Mouse (Mus musculus): ENCODE measurements around the gene Rraga.
A peak's percentile ranks its signal among the peaks of the same experiment; 100 is the strongest.

- TF ChIP-seq CTCF (IDR thresholded peaks at IDR 0.05; ENCODE audit: borderline replicate concordance, insufficient read depth, low read depth, low read length) (peak; percentile 27; the same call in 1 of the 2 replicates), POLR2A (IDR thresholded peaks at IDR 0.05; ENCODE audit: borderline replicate concordance, insufficient read depth, low read length) (no peak)
These were observed 29.9 kb upstream of the Rraga start for GRCm38 (mm10) chr4:86545615-86546014.
